Mouse (Mus musculus) spleen, adult 2 months (tissue): ENCODE results near the gene Vps36.

Source experiments
- CTCF ChIP-seq: fragments of 200-500 bp; IDR thresholded peaks from 2 replicates; pipeline ENCODE4 v1.5.1; 2011; ENCODE audit warnings: mild to moderate bottlenecking, inconsistent platforms; ENCODE audit not compliant: insufficient read depth, insufficient read length, insufficient replicate concordance; ENCODE audit errors: extremely low read depth
- POLR2A ChIP-seq: fragments of 200-500 bp; IDR thresholded peaks from 2 replicates; pipeline ENCODE4 v1.6.1; 2011; ENCODE audit warnings: low read depth, low read length, inconsistent platforms

GRCm38 (mm10) chr8:22226361-22226760 is 33.8 kb downstream of the Vps36 start:
- no peak for TF ChIP-seq CTCF
- TF ChIP-seq POLR2A: no peak
